Mouse (Mus musculus): Measurements from ENCODE around the gene Hist1h2ae. TPM values are rescaled to one million over a fixed set of nuclear protein-coding genes. Genes with fewer than 3 reads are reported as not detected.

Hist1h2ae gene
- 33.7 and 35.5 TPM in 2 replicates for polyA plus RNA-seq (2015; fragmentation: Nextera tagmentation; extraction: Ambion mirVana)

- peak within 1 kb of the TSS; percentile 97 for H3K27ac ChIP-seq
- H3K4me3 ChIP-seq = peak within 1 kb of the TSS; percentile 54
- peak within 1 kb of the TSS; percentile 58 for H3K9ac ChIP-seq
- no peaks in the 10 kb centered on the region for H3K36me3 ChIP-seq
- no peaks in the 10 kb centered on the region for H3K9me3 ChIP-seq (replicated peaks)
- WGBS = under 1% methylated on average over 18 of the region's 18 CpGs
- H3K4me2 ChIP-seq = peak within 1 kb of the TSS; percentile 73
- ATAC-seq (replicated peaks; ENCODE audit: insufficient number of reproducible peaks, insufficient read depth, low FRiP score, low read depth) = peak; percentile 86
- H3K4me1 ChIP-seq (replicated peaks) = peaks cover 28% of the 10 kb centered on the region
- H3K27me3 ChIP-seq = no peaks in the 10 kb centered on the region
These were observed at the start of gene Hist1h2ae, which contains the start of gene Hist1h2bg for GRCm38 (mm10) chr13:23571022-23571503. Gene Hist1h2ae, minus strand, starts transcription at chr13:23571220. Gene Hist1h2bg, plus strand, starts transcription at chr13:23571396.

- Histone ChIP-seq H3K9ac (peak overlapping the region; percentile 92), H3K4me2 (peak overlapping the region; percentile 88), H3K36me3 (no peaks in the 10 kb centered on the region), H3K27me3 (no peaks in the 10 kb centered on the region), H3K27ac (peak overlapping the region; percentile 97), H3K4me3 (peak overlapping the region; percentile 69), H3K4me1 (replicated peaks) (peaks cover 10% of the 10 kb centered on the region; the same call in 1 of the 2 replicates), H3K9me3 (replicated peaks) (no peaks in the 10 kb centered on the region)
- ATAC-seq (replicated peaks; ENCODE audit: insufficient number of reproducible peaks, insufficient read depth, low FRiP score, low read depth) = no peak
- 49% methylated on average over 12 of the region's 12 CpGs for WGBS
These were observed 49.2 kb upstream of the Hist1h2ae start for GRCm38 (mm10) chr13:23620056-23620732.

- no peak overlapping the region for H3K9ac ChIP-seq
- ATAC-seq (replicated peaks; ENCODE audit: insufficient number of reproducible peaks, insufficient read depth, low FRiP score, low read depth) = no peak
- WGBS = 87% methylated on average over 3 of the region's 3 CpGs
- no peaks in the 10 kb centered on the region for H3K36me3 ChIP-seq
- H3K4me2 ChIP-seq = no peak overlapping the region
- no peak overlapping the region for H3K4me3 ChIP-seq
- no peaks in the 10 kb centered on the region for H3K27me3 ChIP-seq
- no peak overlapping the region for H3K27ac ChIP-seq
- no peaks in the 10 kb centered on the region for H3K4me1 ChIP-seq (replicated peaks)
- no peaks in the 10 kb centered on the region for H3K9me3 ChIP-seq (replicated peaks)
These were observed 40.6 kb upstream of the Hist1h2ae start for GRCm38 (mm10) chr13:23611638-23612037.

GRCm38 (mm10) chr13:23610393-23610792 lies 39.4 kb upstream of the Hist1h2ae start:
- no peaks in the 10 kb centered on the region for H3K27me3 ChIP-seq
- H3K4me1 ChIP-seq (replicated peaks) = no peaks in the 10 kb centered on the region
- ATAC-seq (replicated peaks; ENCODE audit: insufficient number of reproducible peaks, insufficient read depth, low FRiP score, low read depth) = no peak
- H3K9ac ChIP-seq = no peak overlapping the region
- no peak overlapping the region for H3K4me2 ChIP-seq
- H3K4me3 ChIP-seq = no peak overlapping the region
- no peak overlapping the region for H3K27ac ChIP-seq
- no peaks in the 10 kb centered on the region for H3K36me3 ChIP-seq
- no peaks in the 10 kb centered on the region for H3K9me3 ChIP-seq (replicated peaks)
- WGBS = 67% methylated on average over 2 of the region's 2 CpGs

GRCm38 (mm10) chr13:23609844-23610243 lies 38.8 kb upstream of the Hist1h2ae start:
- H3K36me3 ChIP-seq = no peaks in the 10 kb centered on the region
- no peaks in the 10 kb centered on the region for H3K27me3 ChIP-seq
- H3K27ac ChIP-seq = no peak overlapping the region
- no peak for ATAC-seq (replicated peaks; ENCODE audit: insufficient number of reproducible peaks, insufficient read depth, low FRiP score, low read depth)
- no peak overlapping the region for H3K4me2 ChIP-seq
- no peak overlapping the region for H3K4me3 ChIP-seq
- no peaks in the 10 kb centered on the region for H3K4me1 ChIP-seq (replicated peaks)
- no peaks in the 10 kb centered on the region for H3K9me3 ChIP-seq (replicated peaks)
- H3K9ac ChIP-seq = no peak overlapping the region

GRCm38 (mm10) chr13:23609209-23609608 lies 38.2 kb upstream of the Hist1h2ae start:
- Histone ChIP-seq H3K9ac (no peak overlapping the region), H3K4me2 (no peak overlapping the region), H3K9me3 (replicated peaks) (no peaks in the 10 kb centered on the region), H3K27ac (no peak overlapping the region), H3K27me3 (no peaks in the 10 kb centered on the region), H3K36me3 (no peaks in the 10 kb centered on the region), H3K4me1 (replicated peaks) (no peaks in the 10 kb centered on the region), H3K4me3 (no peak overlapping the region)
- no peak for ATAC-seq (replicated peaks; ENCODE audit: insufficient number of reproducible peaks, insufficient read depth, low FRiP score, low read depth)
- 62% methylated on average over 4 of the region's 4 CpGs for WGBS

- Histone ChIP-seq H3K4me3 (no peak overlapping the region), H3K27ac (no peak overlapping the region), H3K4me1 (replicated peaks) (0 out of 2 replicates have a peak, but pooled peaks cover 2% of the 10 kb centered on the region), H3K36me3 (no peaks in the 10 kb centered on the region), H3K4me2 (no peak overlapping the region), H3K9me3 (replicated peaks) (no peaks in the 10 kb centered on the region), H3K27me3 (no peaks in the 10 kb centered on the region), H3K9ac (no peak overlapping the region)
- 84% methylated on average over 3 of the region's 3 CpGs for WGBS
- no peak for ATAC-seq (replicated peaks; ENCODE audit: insufficient number of reproducible peaks, insufficient read depth, low FRiP score, low read depth)
These were observed 34.0 kb upstream of the Hist1h2ae start for GRCm38 (mm10) chr13:23605052-23605451.

- H3K9me3 ChIP-seq (replicated peaks) = no peaks in the 10 kb centered on the region
These were observed 33.4 kb upstream of the Hist1h2ae start for GRCm38 (mm10) chr13:23604452-23604851.

GRCm38 (mm10) chr13:23603182-23603699 lies 32.2 kb upstream of the Hist1h2ae start:
- Histone ChIP-seq H3K9me3 (replicated peaks) (no peaks in the 10 kb centered on the region), H3K27ac (no peak overlapping the region)
- WGBS = 49% methylated on average over 7 of the region's 7 CpGs

More at GRCm38 (mm10) chr13:23604452-23604851, 33.4 kb upstream of the Hist1h2ae start:
- Histone ChIP-seq H3K9ac (no peak overlapping the region), H3K36me3 (no peaks in the 10 kb centered on the region), H3K4me3 (no peak overlapping the region), H3K4me1 (replicated peaks) (0 out of 2 replicates have a peak, but pooled peaks cover 2% of the 10 kb centered on the region), H3K27me3 (no peaks in the 10 kb centered on the region), H3K27ac (no peak overlapping the region), H3K4me2 (no peak overlapping the region)
- WGBS = 86% methylated on average over 3 of the region's 3 CpGs
- ATAC-seq (replicated peaks; ENCODE audit: insufficient number of reproducible peaks, insufficient read depth, low FRiP score, low read depth) = no peak

GRCm38 (mm10) chr13:23597957-23598356 lies 26.9 kb upstream of the Hist1h2ae start:
- no peaks in the 10 kb centered on the region for H3K27me3 ChIP-seq
- H3K36me3 ChIP-seq = no peaks in the 10 kb centered on the region
- no peak overlapping the region for H3K27ac ChIP-seq
- H3K9me3 ChIP-seq (replicated peaks) = no peaks in the 10 kb centered on the region
- H3K4me3 ChIP-seq = no peak overlapping the region
- no peak for ATAC-seq (replicated peaks; ENCODE audit: insufficient number of reproducible peaks, insufficient read depth, low FRiP score, low read depth)
- 5% methylated on average over 9 of the region's 9 CpGs for WGBS
- 0 out of 2 replicates have a peak, but pooled peaks cover 3% of the 10 kb centered on the region for H3K4me1 ChIP-seq (replicated peaks)
- H3K4me2 ChIP-seq = no peak overlapping the region
- no peak overlapping the region for H3K9ac ChIP-seq

More at GRCm38 (mm10) chr13:23603182-23603699, 32.2 kb upstream of the Hist1h2ae start:
- H3K4me1 ChIP-seq (replicated peaks) = 0 out of 2 replicates have a peak, but pooled peaks cover 2% of the 10 kb centered on the region
- H3K4me3 ChIP-seq = no peak overlapping the region
- H3K36me3 ChIP-seq = no peaks in the 10 kb centered on the region
- ATAC-seq (replicated peaks; ENCODE audit: insufficient number of reproducible peaks, insufficient read depth, low FRiP score, low read depth) = no peak
- H3K4me2 ChIP-seq = no peak overlapping the region
- no peak overlapping the region for H3K9ac ChIP-seq
- no peaks in the 10 kb centered on the region for H3K27me3 ChIP-seq

GRCm38 (mm10) chr13:23595622-23596372 lies 24.8 kb upstream of the Hist1h2ae start:
- 73% methylated on average over 7 of the region's 7 CpGs for WGBS
- Histone ChIP-seq H3K27ac (no peak overlapping the region), H3K9ac (no peak overlapping the region), H3K4me1 (replicated peaks) (0 out of 2 replicates have a peak, but pooled peaks cover 3% of the 10 kb centered on the region), H3K9me3 (replicated peaks) (no peaks in the 10 kb centered on the region), H3K4me3 (no peak overlapping the region), H3K4me2 (no peak overlapping the region), H3K36me3 (no peaks in the 10 kb centered on the region), H3K27me3 (no peaks in the 10 kb centered on the region)
- no peak for ATAC-seq (replicated peaks; ENCODE audit: insufficient number of reproducible peaks, insufficient read depth, low FRiP score, low read depth)
